Mouse (Mus musculus): ENCODE measurements around the gene Col2a1. TPM values are rescaled to one million over a fixed set of nuclear protein-coding genes. Genes with fewer than 3 reads are reported as not detected.

Col2a1 gene
- polyA plus RNA-seq, 1 experiment from 2014 or later, result 0.36 TPM

GRCm38 (mm10) chr15:98002991-98003821 lies 1.3 kb downstream of the Col2a1 start:
- no peak for DNase-seq (ENCODE audit: low spot score)

GRCm38 (mm10) chr15:98002113-98002990 lies 2.1 kb downstream of the Col2a1 start:
- DNase-seq (ENCODE audit: low spot score), result no peak

GRCm38 (mm10) chr15:98001321-98002112 lies 3.0 kb downstream of the Col2a1 start:
- no peak for DNase-seq (ENCODE audit: low spot score)

- no peak for DNase-seq (ENCODE audit: low spot score)
Observed at GRCm38 (mm10) chr15:97999991-98000390, 4.5 kb downstream of the Col2a1 start.

GRCm38 (mm10) chr15:97999546-97999945 lies 4.9 kb downstream of the Col2a1 start:
- no peak for DNase-seq (ENCODE audit: low spot score)

- DNase-seq (ENCODE audit: low spot score), result no peak
Observed at GRCm38 (mm10) chr15:97996716-97997256, 7.7 kb downstream of the Col2a1 start.

- peak; percentile 80 for DNase-seq (ENCODE audit: low spot score)
Observed at GRCm38 (mm10) chr15:97992712-97993286, 11.7 kb downstream of the Col2a1 start.

- DNase-seq (ENCODE audit: low spot score), result no peak
Observed at GRCm38 (mm10) chr15:97992027-97992711, 12.3 kb downstream of the Col2a1 start.

GRCm38 (mm10) chr15:97991285-97991895 lies 13.1 kb downstream of the Col2a1 start:
- DNase-seq (ENCODE audit: low spot score), result no peak

GRCm38 (mm10) chr15:97990721-97991120 lies 13.8 kb downstream of the Col2a1 start:
- DNase-seq (ENCODE audit: low spot score), result no peak

- no peak for DNase-seq (ENCODE audit: low spot score)
Observed at GRCm38 (mm10) chr15:97990124-97990523, 14.4 kb downstream of the Col2a1 start.

GRCm38 (mm10) chr15:97989544-97989943 lies 15.0 kb downstream of the Col2a1 start:
- no peak for DNase-seq (ENCODE audit: low spot score)

GRCm38 (mm10) chr15:97981560-97981959 lies 22.9 kb downstream of the Col2a1 start:
- DNase-seq (ENCODE audit: low spot score), result no peak

GRCm38 (mm10) chr15:97973248-97974005 lies 31.1 kb downstream of the Col2a1 start:
- no peak for DNase-seq (ENCODE audit: low spot score)

GRCm38 (mm10) chr15:97972580-97972979 lies 31.9 kb downstream of the Col2a1 start:
- DNase-seq (ENCODE audit: low spot score), result no peak

- DNase-seq (ENCODE audit: low spot score), result peak; percentile 64
Observed at GRCm38 (mm10) chr15:97970299-97970698, 34.2 kb downstream of the Col2a1 start.

GRCm38 (mm10) chr15:97965311-97966045 lies 39.0 kb downstream of the Col2a1 start:
- no peak for DNase-seq (ENCODE audit: low spot score)

- DNase-seq (ENCODE audit: low spot score), result no peak
Observed at GRCm38 (mm10) chr15:97964836-97965187, 39.7 kb downstream of the Col2a1 start.

Data from thymus, postnatal 0 days (tissue).